Mouse (Mus musculus) thymus, adult 2 months (tissue): ENCODE measurements around the gene Csmd2. TPM values are rescaled to one million over a fixed set of nuclear protein-coding genes. Genes with fewer than 3 reads are reported as not detected.

Experiments used
- DNase-seq: peaks from one replicate; pipeline ENCODE4 v3.0.0; 2021
- H3K27ac ChIP-seq: fragments of 200-500 bp; 2 replicates; pipeline ENCODE4 v1.5.1; 2012; ENCODE audit warnings: low read length, control low read depth; ENCODE audit not compliant: control insufficient read depth, insufficient read depth
- H3K27me3 ChIP-seq: fragments of 200-500 bp; 2 replicates; pipeline ENCODE4 v1.6.1; 2012; ENCODE audit warnings: mild to moderate bottlenecking, low read length, moderate library complexity, mixed read lengths; ENCODE audit not compliant: control insufficient read depth, insufficient read depth
- H3K36me3 ChIP-seq: fragments of 200-500 bp; 2 replicates; pipeline ENCODE4 v1.6.1; 2012; ENCODE audit warnings: mild to moderate bottlenecking, low read length, moderate library complexity; ENCODE audit not compliant: control insufficient read depth, insufficient read depth
- H3K4me1 ChIP-seq: fragments of 200-500 bp; replicated peaks from 2 replicates; pipeline ENCODE4 v1.6.1; 2012; ENCODE audit warnings: low read length; ENCODE audit not compliant: control insufficient read depth, insufficient read depth
- H3K4me3 ChIP-seq: fragments of 200-500 bp; 2 replicates; pipeline ENCODE4 v1.5.1; 2012; ENCODE audit warnings: mild to moderate bottlenecking, low read length, control low read depth, moderate library complexity; ENCODE audit not compliant: control insufficient read depth, insufficient read depth
- CTCF ChIP-seq: fragments of 200-500 bp; IDR thresholded peaks from 2 replicates; pipeline ENCODE4 v1.5.1; 2012; ENCODE audit warnings: mild to moderate bottlenecking, control low read depth, low read length, moderate library complexity, borderline replicate concordance; ENCODE audit not compliant: control insufficient read depth, poor library complexity, insufficient read depth; ENCODE audit errors: extremely low read depth
- POLR2A ChIP-seq: fragments of 200-500 bp; IDR thresholded peaks from 2 replicates; pipeline ENCODE4 v1.6.1; 2012; ENCODE audit warnings: mild to moderate bottlenecking, low read length, control low read depth, moderate library complexity; ENCODE audit not compliant: control insufficient read depth, poor library complexity, insufficient read depth; ENCODE audit errors: extremely low read depth
- whole genome bisulfite sequencing: fragments of 180-500 bp; shearing (Covaris S2); methylation state at CpG from one replicate; pipeline ENCODE4 v1.1.7; 2018; 5-methylcytosine and 5-hydroxymethylcytosine counted together
- polyA plus RNA-seq: library from polyadenylated mRNA; depleted of rRNA; stranded (reverse); fragments of >200 nt; gene quantifications from 2 replicates; pipeline ENCODE4 v1.2.3, GENCODE M21; 2012

Gene Csmd2
- polyA plus RNA-seq, 1 experiment, result 0.50 TPM

DNA sequence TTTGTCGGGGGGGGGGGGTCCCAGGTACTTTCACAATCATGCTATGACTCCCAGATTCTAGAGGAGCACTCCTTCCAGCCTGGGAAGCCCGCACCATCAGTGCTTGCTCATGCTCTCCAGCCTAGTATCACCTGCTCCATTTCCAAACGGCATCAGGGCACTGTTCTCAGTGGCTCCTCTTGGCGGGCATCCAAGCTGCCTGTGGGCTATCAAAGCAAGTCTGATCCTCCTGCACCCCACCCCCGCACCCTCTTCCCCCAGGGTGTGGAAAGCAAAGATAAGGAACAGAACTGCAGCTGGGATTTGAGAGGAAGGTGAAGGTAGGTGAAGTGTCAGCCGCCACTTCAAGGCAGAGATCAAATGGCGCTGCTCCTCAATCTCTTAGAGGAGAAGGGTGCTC is 128.7 kb downstream of the Csmd2 start:
- DNase-seq, result no peak
- 65% methylated on average over 7 of the region's 7 CpGs for WGBS
- Histone ChIP-seq H3K27ac (no peak overlapping the region), H3K27me3 (no peaks in the 10 kb centered on the region), H3K4me1 (no peaks in the 10 kb centered on the region), H3K4me3 (no peak overlapping the region), H3K36me3 (no peaks in the 10 kb centered on the region)
- TF ChIP-seq CTCF (no peak), POLR2A (no peak)

DNA sequence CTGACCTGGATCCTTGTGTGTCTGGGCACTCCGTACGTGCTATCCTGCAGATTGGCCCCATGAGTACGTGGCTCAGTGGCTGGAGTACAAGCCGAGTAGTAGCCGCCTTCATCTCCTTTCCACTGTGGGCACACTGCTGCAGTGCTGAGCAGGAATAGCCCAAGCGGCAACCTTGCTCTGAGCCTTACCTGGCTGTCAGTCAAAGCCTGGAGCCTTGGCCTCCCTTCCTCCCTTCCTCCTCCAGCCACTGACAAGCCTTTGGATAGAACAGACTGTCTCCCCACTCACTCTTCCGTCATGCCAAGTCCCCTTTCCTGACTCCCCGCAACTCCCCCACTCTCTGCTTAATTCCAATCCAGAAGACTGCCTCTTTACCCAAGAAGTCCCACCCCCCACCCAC is 135.6 kb downstream of the Csmd2 start:
- no peaks in the 10 kb centered on the region for H3K4me1 ChIP-seq
- no peak for DNase-seq
- TF ChIP-seq CTCF (no peak), POLR2A (no peak)
- no peaks in the 10 kb centered on the region for H3K36me3 ChIP-seq
- WGBS, result 85% methylated on average over 8 of the region's 8 CpGs
- no peaks in the 10 kb centered on the region for H3K27me3 ChIP-seq
- H3K27ac ChIP-seq, result no peak overlapping the region
- no peak overlapping the region for H3K4me3 ChIP-seq

DNA sequence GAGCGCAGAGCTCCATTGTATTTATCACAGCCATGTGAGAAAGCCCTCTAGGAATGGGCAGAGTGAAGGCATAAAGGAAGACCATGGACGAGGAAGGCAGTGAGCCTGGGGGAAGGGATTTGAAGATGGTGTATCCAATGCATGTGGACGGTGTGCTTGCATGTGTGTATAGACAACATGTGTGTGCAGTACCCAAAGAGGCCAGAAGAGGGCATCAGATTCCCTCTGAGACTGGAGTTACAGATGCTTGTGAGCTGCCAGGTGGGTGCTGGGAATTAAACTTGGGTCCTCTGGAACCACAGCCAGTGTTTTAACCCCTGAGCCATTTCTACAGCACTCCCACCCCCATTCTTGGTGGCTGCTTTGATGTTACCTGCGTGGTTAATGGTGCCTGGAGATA is 137.1 kb downstream of the Csmd2 start:
- no peak for DNase-seq
- 84% methylated on average over 4 of the region's 4 CpGs for WGBS
- Histone ChIP-seq H3K27me3 (no peaks in the 10 kb centered on the region), H3K36me3 (no peaks in the 10 kb centered on the region), H3K27ac (no peak overlapping the region), H3K4me1 (no peaks in the 10 kb centered on the region), H3K4me3 (no peak overlapping the region)
- TF ChIP-seq CTCF (no peak), POLR2A (no peak)

DNA sequence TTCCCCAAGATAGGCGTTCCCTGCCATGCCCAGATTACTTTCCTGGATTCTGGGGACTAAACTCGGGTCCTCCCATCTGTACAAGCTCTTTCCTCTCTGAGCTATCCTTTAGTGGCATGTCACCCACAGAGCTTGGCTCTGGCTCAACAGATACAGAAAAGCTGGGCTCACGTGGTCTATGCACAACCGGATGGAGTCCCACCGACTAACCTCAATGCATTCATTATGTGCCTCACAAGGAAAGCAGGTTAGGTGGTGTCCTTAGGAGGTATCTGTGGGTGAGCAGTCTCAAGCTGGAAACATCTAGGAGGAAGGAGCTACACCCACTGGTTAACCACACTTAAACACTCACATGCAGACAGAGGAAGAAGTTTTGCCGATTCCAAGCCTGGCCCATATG is 140.9 kb downstream of the Csmd2 start:
- Histone ChIP-seq H3K36me3 (no peaks in the 10 kb centered on the region), H3K27ac (no peak overlapping the region), H3K4me1 (no peaks in the 10 kb centered on the region), H3K4me3 (no peak overlapping the region), H3K27me3 (no peaks in the 10 kb centered on the region)
- TF ChIP-seq CTCF, result no peak
- no peak for TF ChIP-seq POLR2A
- no peak for DNase-seq
- WGBS, result 86% methylated on average over 6 of the region's 6 CpGs

DNA sequence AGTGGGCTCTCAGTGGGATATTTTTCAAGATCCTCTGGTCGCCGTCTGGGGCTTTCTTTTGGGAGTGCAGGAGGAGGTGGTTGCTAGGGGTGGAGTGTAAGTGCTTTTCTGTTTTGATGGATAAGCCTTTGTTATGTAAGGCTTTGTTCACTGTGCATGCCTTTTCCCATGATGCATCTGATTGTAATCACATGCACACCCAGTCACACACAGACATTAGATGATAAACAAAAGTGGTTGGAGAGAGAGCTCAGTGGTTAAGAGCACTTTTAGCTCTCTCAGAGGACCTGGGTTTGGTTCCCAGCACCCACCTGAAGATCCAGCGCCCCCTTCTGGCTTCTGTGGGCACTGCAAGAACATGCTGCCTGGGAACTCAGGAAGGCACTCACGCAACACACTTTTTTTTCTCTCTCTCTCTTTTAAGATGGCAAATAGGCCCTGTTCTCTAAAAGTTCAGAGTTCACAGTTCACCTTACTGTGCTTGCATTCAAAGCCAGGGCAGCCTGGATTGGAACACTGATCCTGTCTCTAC is 143.0 kb downstream of the Csmd2 start:
- Histone ChIP-seq H3K27me3 (no peaks in the 10 kb centered on the region), H3K36me3 (no peaks in the 10 kb centered on the region), H3K4me1 (no peaks in the 10 kb centered on the region), H3K4me3 (no peak overlapping the region), H3K27ac (no peak overlapping the region)
- TF ChIP-seq POLR2A (no peak), CTCF (no peak)
- 70% methylated on average over 4 of the region's 4 CpGs for WGBS
- DNase-seq, result no peak

DNA sequence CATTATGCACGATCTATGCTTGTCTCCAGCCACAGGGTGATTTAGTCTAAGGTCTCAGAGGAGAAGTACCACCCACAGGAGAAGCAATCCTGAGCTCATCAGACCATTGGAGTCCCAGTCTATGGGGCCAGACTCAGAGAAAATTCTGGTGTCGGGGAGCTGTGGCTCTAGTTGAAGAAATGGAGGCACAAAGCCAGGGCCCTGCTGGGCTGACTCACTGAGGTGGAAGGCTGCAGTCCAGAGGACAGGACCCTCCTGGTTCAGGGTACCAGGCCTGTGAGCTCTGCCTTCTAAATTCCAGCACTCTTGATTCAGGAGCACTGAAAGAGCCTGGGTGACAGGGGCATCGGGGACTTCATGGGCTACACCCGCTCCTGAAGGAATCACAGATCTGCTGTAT is 144.0 kb downstream of the Csmd2 start:
- Histone ChIP-seq H3K36me3 (no peaks in the 10 kb centered on the region), H3K4me1 (no peaks in the 10 kb centered on the region), H3K27ac (no peak overlapping the region), H3K4me3 (no peak overlapping the region), H3K27me3 (no peaks in the 10 kb centered on the region)
- TF ChIP-seq CTCF (no peak), POLR2A (no peak)
- no peak for DNase-seq
- 87% methylated on average over 4 of the region's 4 CpGs for WGBS
